Mouse (Mus musculus) embryonic facial prominence, embryonic 15.5 days (tissue): ENCODE data around the gene Mdm2. TPM values are rescaled to one million over a fixed set of nuclear protein-coding genes. Genes with fewer than 3 reads are reported as not detected.
"Not testable (repeated sequence)": the region's sequence is repeated elsewhere in the genome, so short reads cannot be mapped to it uniquely, and the experiment has no call there.

Experiments
- ATAC-seq: fragments of 200-750 bp; cut with Nextera tagmentation; 2 replicates; pipeline ENCODE4 v1.8.0; 2017; ENCODE audit warnings: low read depth, moderate TSS enrichment; ENCODE audit not compliant: insufficient number of reproducible peaks, low FRiP score, low TSS enrichment
- H3K27ac ChIP-seq: fragments of 300-500 bp; sonication (generic); replicated peaks from 2 replicates; pipeline ENCODE4 v1.5.1; 2015; ENCODE audit warnings: mild to moderate bottlenecking, inconsistent platforms
- H3K27me3 ChIP-seq: fragments of 300-500 bp; sonication (generic); 2 replicates; pipeline ENCODE4 v1.6.1; 2015; ENCODE audit warnings: inconsistent platforms
- H3K36me3 ChIP-seq: fragments of 300-500 bp; sonication (generic); 2 replicates; pipeline ENCODE4 v1.6.1; 2015; ENCODE audit warnings: mild to moderate bottlenecking, inconsistent platforms
- H3K4me1 ChIP-seq: fragments of 300-500 bp; sonication (generic); 2 replicates; pipeline ENCODE4 v1.6.1; 2015; ENCODE audit warnings: inconsistent platforms
- H3K4me2 ChIP-seq: fragments of 300-500 bp; sonication (generic); replicated peaks from 2 replicates; pipeline ENCODE4 v1.6.1; 2015; ENCODE audit warnings: mild to moderate bottlenecking, inconsistent platforms
- H3K4me3 ChIP-seq: fragments of 300-500 bp; sonication (generic); replicated peaks from 2 replicates; pipeline ENCODE4 v1.5.1; 2015; ENCODE audit warnings: mild to moderate bottlenecking, inconsistent platforms
- H3K9ac ChIP-seq: fragments of 300-500 bp; sonication (generic); 2 replicates; pipeline ENCODE4 v1.6.1; 2015; ENCODE audit warnings: inconsistent platforms
- H3K9me3 ChIP-seq: fragments of 300-500 bp; sonication (generic); replicated peaks from 2 replicates; pipeline ENCODE4 v1.6.1; 2016; ENCODE audit warnings: inconsistent platforms
- WGBS: fragments of 180-500 bp; shearing (Covaris S2); methylation state at CpG from one replicate; pipeline ENCODE4 v1.1.7; 2015; 5-methylcytosine and 5-hydroxymethylcytosine counted together
- polyA plus RNA-seq: library from polyadenylated mRNA; unstranded; fragments of >200 nt; fragmentation: Nextera tagmentation; extraction: Ambion mirVana; gene quantifications from 2 replicates; pipeline ENCODE4 v1.2.1, GENCODE M21; 2015

Mdm2 gene
- polyA plus RNA-seq, 1 experiment from 2014 or later, result 57.8 TPM

- no peak for ATAC-seq
- WGBS, result 88% methylated on average over 13 of the region's 13 CpGs
- no peak overlapping the region for H3K9ac ChIP-seq
- H3K4me2 ChIP-seq, result no peak overlapping the region
- no peak overlapping the region for H3K4me3 ChIP-seq
- no peak overlapping the region for H3K27ac ChIP-seq
- H3K9me3 ChIP-seq, result no peaks in the 10 kb centered on the region
- H3K27me3 ChIP-seq, result no peaks in the 10 kb centered on the region
- no peaks in the 10 kb centered on the region for H3K4me1 ChIP-seq
- H3K36me3 ChIP-seq, result peaks cover 43% of the 10 kb centered on the region
These were observed 27.8 kb upstream of the Mdm2 start for GRCm38 (mm10) chr10:117738140-117738921.

DNA sequence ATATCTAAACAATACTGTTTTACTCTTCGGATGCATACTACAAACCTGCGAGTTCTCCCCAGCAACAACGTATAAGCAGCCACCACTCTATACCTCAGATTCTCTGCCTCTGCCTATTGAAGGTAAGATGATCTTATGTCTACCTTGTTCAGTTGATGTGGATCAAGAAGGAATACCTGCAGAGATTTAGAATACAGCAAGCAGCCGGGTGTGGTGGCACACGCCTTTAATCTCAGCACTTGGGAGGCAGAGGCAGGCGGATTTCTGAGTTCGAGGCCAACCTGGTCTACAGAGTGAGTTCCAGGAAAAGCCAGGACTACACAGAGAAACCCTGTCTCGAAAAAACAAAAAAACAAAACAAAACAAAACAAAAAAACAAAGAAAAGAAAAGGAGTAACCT lies 26.9 kb upstream of the Mdm2 start:
- not testable (repeated sequence) for ATAC-seq

GRCm38 (mm10) chr10:117737075-117737474 lies 26.5 kb upstream of the Mdm2 start:
- no peaks in the 10 kb centered on the region for H3K9me3 ChIP-seq
- no peak overlapping the region for H3K4me2 ChIP-seq
- no peak overlapping the region for H3K9ac ChIP-seq
- 84% methylated on average over 4 of the region's 4 CpGs for WGBS
- no peak for ATAC-seq
- peaks cover 43% of the 10 kb centered on the region for H3K36me3 ChIP-seq
- no peak overlapping the region for H3K27ac ChIP-seq
- H3K27me3 ChIP-seq, result no peaks in the 10 kb centered on the region
- no peaks in the 10 kb centered on the region for H3K4me1 ChIP-seq
- no peak overlapping the region for H3K4me3 ChIP-seq

More for the DNA sequence above, 26.9 kb upstream of the Mdm2 start:
- not testable (repeated sequence) for H3K4me1 ChIP-seq, H3K4me2 ChIP-seq, H3K9me3 ChIP-seq, H3K27me3 ChIP-seq, H3K27ac ChIP-seq, H3K9ac ChIP-seq, H3K4me3 ChIP-seq
- peaks cover 43% of the 10 kb centered on the region for H3K36me3 ChIP-seq
- 94% methylated on average over 8 of the region's 8 CpGs for WGBS

GRCm38 (mm10) chr10:117736573-117736972 lies 26.0 kb upstream of the Mdm2 start:
- ATAC-seq, result no peak
- peaks cover 43% of the 10 kb centered on the region for H3K36me3 ChIP-seq
- 86% methylated on average over 5 of the region's 5 CpGs for WGBS
- no peak overlapping the region for H3K27ac ChIP-seq
- no peaks in the 10 kb centered on the region for H3K27me3 ChIP-seq
- H3K4me3 ChIP-seq, result no peak overlapping the region
- no peak overlapping the region for H3K4me2 ChIP-seq
- no peaks in the 10 kb centered on the region for H3K9me3 ChIP-seq
- H3K4me1 ChIP-seq, result no peaks in the 10 kb centered on the region
- H3K9ac ChIP-seq, result no peak overlapping the region

- H3K4me3 ChIP-seq, H3K4me2 ChIP-seq, H3K27me3 ChIP-seq, H3K4me1 ChIP-seq, H3K9ac ChIP-seq, ATAC-seq, H3K27ac ChIP-seq, H3K9me3 ChIP-seq: not testable (repeated sequence)
- 90% methylated on average over 12 of the region's 12 CpGs for WGBS
- peaks cover 43% of the 10 kb centered on the region for H3K36me3 ChIP-seq
These were observed 24.8 kb upstream of the Mdm2 start for GRCm38 (mm10) chr10:117735396-117735795.

- ATAC-seq, H3K27ac ChIP-seq, H3K27me3 ChIP-seq, H3K9ac ChIP-seq, H3K4me1 ChIP-seq, H3K4me3 ChIP-seq, H3K9me3 ChIP-seq, H3K4me2 ChIP-seq: not testable (repeated sequence)
- peaks cover 32% of the 10 kb centered on the region for H3K36me3 ChIP-seq
- WGBS, result 83% methylated on average over 9 of the region's 10 CpGs
These were observed 23.7 kb upstream of the Mdm2 start for GRCm38 (mm10) chr10:117734104-117734852.

DNA sequence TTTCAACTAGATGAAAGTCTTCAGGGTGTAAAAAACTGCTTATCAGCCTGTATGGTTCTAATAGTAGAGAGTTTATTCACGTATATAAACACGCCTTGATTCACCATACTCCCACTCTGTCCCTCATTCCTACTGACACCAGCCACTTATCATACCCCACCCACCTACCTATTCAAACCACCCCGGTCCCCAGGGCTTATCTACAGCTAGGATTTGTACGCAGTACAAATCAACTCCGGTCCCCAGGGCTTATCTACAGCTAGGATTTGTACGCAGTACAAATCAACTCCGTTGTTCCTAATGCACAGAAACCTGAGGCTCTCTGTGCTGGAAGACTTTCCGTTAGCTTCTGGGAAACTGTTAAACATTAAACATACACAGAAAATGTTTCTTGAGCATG lies 23.1 kb upstream of the Mdm2 start:
- not testable (repeated sequence) for ATAC-seq, H3K27me3 ChIP-seq, H3K27ac ChIP-seq, H3K4me3 ChIP-seq, H3K4me2 ChIP-seq, H3K9me3 ChIP-seq, H3K4me1 ChIP-seq, H3K9ac ChIP-seq
- WGBS, result 80% methylated on average over 8 of the region's 8 CpGs
- peaks cover 26% of the 10 kb centered on the region for H3K36me3 ChIP-seq

DNA sequence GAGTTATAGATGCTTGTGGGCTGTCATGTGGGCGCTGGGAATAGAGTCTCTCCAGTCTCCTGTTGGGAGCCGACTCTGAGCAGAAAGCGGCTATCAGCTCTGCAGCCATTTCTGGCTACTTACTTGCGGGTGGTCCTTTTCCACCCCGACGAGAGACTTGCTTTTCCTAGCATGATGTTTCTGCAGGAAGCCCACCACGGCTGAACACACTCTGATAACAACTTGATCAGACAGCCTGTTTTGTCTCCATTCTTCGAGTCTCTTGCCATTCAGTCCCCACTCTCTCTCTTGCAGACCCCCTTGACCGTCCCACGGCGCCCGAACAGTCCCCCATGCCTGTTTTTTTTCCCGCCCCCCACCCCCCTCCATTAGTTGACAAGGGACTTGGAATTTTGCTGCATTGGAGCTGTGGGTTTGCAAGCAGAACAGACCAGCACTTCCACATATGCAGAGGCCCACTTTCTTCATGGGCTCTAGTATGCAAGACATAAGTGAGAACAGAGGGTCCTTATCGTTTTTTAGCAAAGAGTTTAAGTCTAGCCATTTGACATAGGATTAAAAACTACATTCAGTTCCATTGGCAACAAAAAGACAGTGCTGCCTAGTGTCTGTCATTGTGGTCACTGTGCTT lies 22.5 kb upstream of the Mdm2 start:
- 84% methylated on average over 14 of the region's 14 CpGs for WGBS
- Histone ChIP-seq H3K27ac (no peak overlapping the region), H3K9ac (no peak overlapping the region), H3K4me1 (no peaks in the 10 kb centered on the region), H3K27me3 (no peaks in the 10 kb centered on the region), H3K36me3 (peaks cover 20% of the 10 kb centered on the region), H3K9me3 (no peaks in the 10 kb centered on the region), H3K4me2 (no peak overlapping the region), H3K4me3 (no peak overlapping the region)
- no peak for ATAC-seq

- ATAC-seq, result no peak
- no peak overlapping the region for H3K4me3 ChIP-seq
- no peak overlapping the region for H3K4me2 ChIP-seq
- no peak overlapping the region for H3K9ac ChIP-seq
- H3K4me1 ChIP-seq, result no peaks in the 10 kb centered on the region
- no peaks in the 10 kb centered on the region for H3K9me3 ChIP-seq
- no peaks in the 10 kb centered on the region for H3K27me3 ChIP-seq
- H3K27ac ChIP-seq, result no peak overlapping the region
- H3K36me3 ChIP-seq, result peaks cover 11% of the 10 kb centered on the region
- 85% methylated on average over 5 of the region's 5 CpGs for WGBS
These were observed 21.6 kb upstream of the Mdm2 start for GRCm38 (mm10) chr10:117732184-117732583.

DNA sequence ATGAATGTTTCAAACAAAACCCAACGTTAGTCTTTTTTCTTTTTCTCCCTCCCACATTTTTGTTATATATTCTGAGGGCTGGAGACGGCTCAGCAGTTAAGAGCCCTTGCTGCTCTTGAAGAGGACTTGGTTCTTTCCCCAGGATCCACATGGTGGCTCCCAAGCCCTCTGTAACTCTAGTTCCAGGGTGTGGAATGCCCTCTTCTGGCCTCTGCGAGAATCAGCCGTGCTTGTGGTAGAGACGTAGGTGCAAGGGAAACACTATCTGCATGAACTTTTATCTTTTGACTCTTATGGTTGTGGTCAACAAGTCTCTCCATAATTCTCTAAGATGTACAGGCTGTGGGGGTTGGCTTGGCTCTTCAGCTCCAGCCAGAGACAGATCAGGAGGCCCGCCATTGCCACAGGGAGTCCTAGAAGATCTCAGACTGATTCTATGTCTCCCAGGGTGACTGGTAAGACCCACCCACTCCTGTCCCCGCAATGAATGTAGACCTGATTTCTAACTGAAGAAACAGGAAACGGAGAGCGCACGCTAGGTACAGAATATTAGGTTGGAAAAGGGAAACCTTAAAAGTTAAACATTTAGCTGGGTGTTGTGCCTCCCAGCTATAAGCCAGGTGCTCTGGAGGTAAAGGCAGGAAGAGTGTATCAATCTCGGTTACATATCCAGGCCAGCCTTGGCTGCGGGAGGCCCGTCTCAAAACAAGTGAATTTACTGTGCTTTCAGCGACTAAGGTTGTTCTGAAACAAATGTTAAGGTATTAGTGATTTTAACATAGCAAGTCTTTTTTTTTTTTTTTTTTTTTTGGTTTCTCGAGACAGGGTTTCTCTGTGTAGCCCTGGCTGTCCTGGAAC lies 20.9 kb upstream of the Mdm2 start:
- no peak overlapping the region for H3K4me2 ChIP-seq
- no peak; the same call in 1 of the 2 replicates for ATAC-seq
- WGBS, result 59% methylated on average over 14 of the region's 15 CpGs
- H3K27me3 ChIP-seq, result no peaks in the 10 kb centered on the region
- no peak overlapping the region for H3K27ac ChIP-seq
- peaks cover 4% of the 10 kb centered on the region for H3K36me3 ChIP-seq
- no peak overlapping the region for H3K9ac ChIP-seq
- H3K4me3 ChIP-seq, result no peak overlapping the region
- H3K4me1 ChIP-seq, result no peaks in the 10 kb centered on the region
- no peaks in the 10 kb centered on the region for H3K9me3 ChIP-seq
